ENCODE assay signal across 10 mouse cellular contexts in the genomic region with DNA sequence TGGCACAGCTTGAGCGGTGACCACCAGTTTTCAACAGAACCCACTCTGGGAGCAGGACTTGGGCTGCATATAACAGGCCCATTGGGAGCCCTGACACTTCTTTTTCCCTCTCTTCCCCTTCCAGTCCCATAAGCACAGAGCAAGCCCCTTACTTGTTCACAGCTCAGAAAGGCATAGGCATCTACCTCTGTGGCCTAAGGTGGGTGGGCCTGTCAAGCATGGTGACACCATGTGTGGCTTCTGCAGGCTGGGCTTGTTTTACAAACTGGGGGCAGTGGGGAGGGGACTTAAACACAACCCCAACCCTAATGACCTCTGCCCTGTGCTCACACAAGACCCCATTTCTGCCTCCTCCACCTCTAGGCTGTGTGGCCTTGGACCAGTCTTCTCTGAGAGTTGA. TPM values are rescaled to one million over a fixed set of nuclear protein-coding genes. Genes with fewer than 3 reads are reported as not detected.
DNase-seq lines count a peak whose midpoint lies in the region; ATAC-seq and TF ChIP-seq lines count a peak whose summit lies in the region.
"Had no signal": no experiment of that assay in that cellular context is flagged by ENCODE, and none has a peak within 500 bp of the region (broad histone marks: within the 10 kb centered on the region; RNA-seq: fewer than 3 reads in every experiment).

No protein-coding gene starts in this region.

- peaks cover 59% of the 10 kb centered on the region for H3K4me1 ChIP-seq in heart, embryonic 12.5 days (replicated peaks)
- peaks cover 3% of the 10 kb centered on the region; the same call in 1 of the 2 replicates for H3K4me1 ChIP-seq in kidney, postnatal 0 days (replicated peaks; ENCODE audit: insufficient read depth, low read length)
- peaks cover 8% of the 10 kb centered on the region; the same call in 1 of the 2 replicates for H3K4me1 ChIP-seq in kidney, embryonic 16.5 days (ENCODE audit: insufficient read depth, low read length)
- H3K4me1 ChIP-seq in bone marrow macrophage, adult 2 months (ENCODE audit: control insufficient read depth, insufficient read depth, low read length) = peaks cover 38% of the 10 kb centered on the region
- peaks cover 27% of the 10 kb centered on the region for H3K4me1 ChIP-seq in embryonic facial prominence, embryonic 10.5 days

- TF ChIP-seq CTCF in kidney, postnatal 0 days (IDR thresholded peaks at IDR 0.05; ENCODE audit: low read depth) = no peak
- no peak for TF ChIP-seq CTCF in bone marrow macrophage, adult 2 months (IDR thresholded peaks at IDR 0.05; ENCODE audit: low read depth, low read length)

- no peaks in the 10 kb centered on the region for H3K9me3 ChIP-seq in heart, embryonic 12.5 days (replicated peaks)
- no peaks in the 10 kb centered on the region for H3K9me3 ChIP-seq in kidney, postnatal 0 days (replicated peaks; ENCODE audit: low read length)
- H3K9me3 ChIP-seq in kidney, embryonic 16.5 days (ENCODE audit: low read length) = no peaks in the 10 kb centered on the region
- no peaks in the 10 kb centered on the region for H3K9me3 ChIP-seq in embryonic facial prominence, embryonic 10.5 days

- no peak overlapping the region for H3K9ac ChIP-seq in heart, embryonic 12.5 days
- H3K9ac ChIP-seq in kidney, postnatal 0 days (ENCODE audit: low read depth, low read length) = no peak overlapping the region
- no peak overlapping the region for H3K9ac ChIP-seq in kidney, embryonic 16.5 days (replicated peaks; ENCODE audit: low read length)

- 0 out of 2 replicates have a peak overlapping the region, but pooled peaks have one; percentile 63 for H3K27ac ChIP-seq in heart, embryonic 12.5 days (ENCODE audit: poor library complexity, severe bottlenecking)
- 0 out of 2 replicates have a peak overlapping the region, but pooled peaks have one; percentile 32 for H3K27ac ChIP-seq in kidney, postnatal 0 days
- no peak overlapping the region for H3K27ac ChIP-seq in kidney, embryonic 16.5 days (ENCODE audit: low read length)
- peak overlapping the region; percentile 24 for H3K27ac ChIP-seq in bone marrow macrophage, adult 2 months (ENCODE audit: insufficient read depth, low read depth, low read length)
- H3K27ac ChIP-seq in embryonic facial prominence, embryonic 10.5 days (replicated peaks) = peak overlapping the region; percentile 52; the same call in 1 of the 2 replicates

- H3K4me2 ChIP-seq in heart, embryonic 12.5 days = no peak overlapping the region
- H3K4me2 ChIP-seq in kidney, postnatal 0 days (ENCODE audit: low read length) = no peak overlapping the region
- no peak overlapping the region for H3K4me2 ChIP-seq in kidney, embryonic 16.5 days (replicated peaks; ENCODE audit: low read depth, low read length)

- TF ChIP-seq POLR2A in bone marrow macrophage, adult 2 months (IDR thresholded peaks at IDR 0.05; ENCODE audit: borderline replicate concordance, low read depth, low read length) = no peak

- ATAC-seq in heart, embryonic 12.5 days (ENCODE audit: insufficient number of reproducible peaks, low FRiP score) = 0 out of 2 replicates have a peak, but pooled peaks have one; percentile 4
- ATAC-seq in kidney, postnatal 0 days (replicated peaks; ENCODE audit: low FRiP score, low read depth) = no peak
- no peak for ATAC-seq in kidney, embryonic 16.5 days (ENCODE audit: low FRiP score, low TSS enrichment)
- ATAC-seq in activated CD4-positive, CD25-positive, alpha-beta regulatory T cell, adult 4 months = no peak
- ATAC-seq: Patski had no signal

- intact Hi-C loops in heart, postnatal 25 days (cut with DNase I) = no loop called here

- H3K4me3 ChIP-seq in heart, embryonic 12.5 days = no peak overlapping the region
- no peak overlapping the region for H3K4me3 ChIP-seq in kidney, postnatal 0 days (replicated peaks; ENCODE audit: low read depth, low read length)
- no peak overlapping the region for H3K4me3 ChIP-seq in kidney, embryonic 16.5 days (ENCODE audit: low read length)
- no peak overlapping the region for H3K4me3 ChIP-seq in bone marrow macrophage, adult 2 months (ENCODE audit: insufficient read depth, low read length)
- no peak overlapping the region for H3K4me3 ChIP-seq in embryonic facial prominence, embryonic 10.5 days

- DNase-seq in heart, postnatal 25 days (ENCODE audit: low spot score) = no peak
- no peak for DNase-seq in kidney, postnatal 0 days (ENCODE audit: low spot score)
- peak; percentile 12 for DNase-seq in embryonic facial prominence, embryonic 10.5 days (ENCODE audit: low spot score)
- DNase-seq: kidney, adult 18-20 months; layer of hippocampus, adult 9-11 months had no signal

- 92% methylated on average over 1 of the region's 1 CpGs for WGBS in heart, embryonic 12.5 days
- 83% methylated on average over 1 of the region's 1 CpGs for WGBS in kidney, postnatal 0 days
- WGBS in kidney, embryonic 16.5 days = 100% methylated on average over 1 of the region's 1 CpGs
- WGBS in embryonic facial prominence, embryonic 10.5 days = 85% methylated on average over 1 of the region's 1 CpGs

- peaks cover 73% of the 10 kb centered on the region for H3K36me3 ChIP-seq in heart, embryonic 12.5 days
- H3K36me3 ChIP-seq in kidney, postnatal 0 days (ENCODE audit: insufficient read depth, low read length) = peaks cover 30% of the 10 kb centered on the region
- H3K36me3 ChIP-seq in kidney, embryonic 16.5 days (ENCODE audit: insufficient read depth, low read length) = peaks cover 32% of the 10 kb centered on the region
- peaks cover 89% of the 10 kb centered on the region for H3K36me3 ChIP-seq in embryonic facial prominence, embryonic 10.5 days (replicated peaks)

- no peaks in the 10 kb centered on the region for H3K27me3 ChIP-seq in heart, embryonic 12.5 days (replicated peaks)
- H3K27me3 ChIP-seq in kidney, postnatal 0 days (ENCODE audit: insufficient read depth, low read length) = no peaks in the 10 kb centered on the region
- no peaks in the 10 kb centered on the region for H3K27me3 ChIP-seq in kidney, embryonic 16.5 days (ENCODE audit: insufficient read depth, low read length)
- H3K27me3 ChIP-seq in embryonic facial prominence, embryonic 10.5 days (replicated peaks; ENCODE audit: low read depth, poor library complexity, severe bottlenecking) = peaks cover 22% of the 10 kb centered on the region
- H3K27me3 ChIP-seq: Patski had no signal

RNA-seq across cellular contexts. Expression of gene Sh2b3, which starts 13.8 kb away (rescaled TPM):
- 22.6 and 24.9 TPM in 2 replicates for polyA plus RNA-seq in heart, embryonic 12.5 days (2016; fragmentation: Nextera tagmentation; extraction: Ambion mirVana)
- 10 to 100 TPM; 20.3 to 27.3 TPM for total RNA-seq in heart, postnatal 25 days (2021)
- polyA plus RNA-seq in kidney, postnatal 0 days (2015; fragmentation: Nextera tagmentation; extraction: Ambion mirVana) = 19.4 and 21.0 TPM in 2 replicates
- polyA plus RNA-seq in kidney, embryonic 16.5 days (2015; fragmentation: Nextera tagmentation; extraction: Ambion mirVana) = 17.4 and 17.8 TPM in 2 replicates
- 69.5 and 77.5 TPM in 2 replicates for polyA plus RNA-seq in bone marrow macrophage, adult 2 months (2012; ENCODE audit: insufficient read depth, insufficient read length, missing spikeins)
- 7.9 TPM in 2 replicates for polyA plus RNA-seq in embryonic facial prominence, embryonic 10.5 days (2016; fragmentation: Nextera tagmentation; extraction: Ambion mirVana)
- 10 to 100 TPM in 1 of 2 experiments, 1 to 10 TPM in 1; 9.8 to 11.6 TPM for polyA plus RNA-seq in activated CD4-positive, CD25-positive, alpha-beta regulatory T cell, adult 4 months (2017; shearing (Covaris generic))

RNA-seq across cellular contexts. Expression of gene Pheta1, which starts 25.1 kb away (rescaled TPM):
- polyA plus RNA-seq in heart, embryonic 12.5 days (2016; fragmentation: Nextera tagmentation; extraction: Ambion mirVana) = 17.1 and 17.8 TPM in 2 replicates
- total RNA-seq in heart, postnatal 25 days (2021) = 10 to 100 TPM; 12.2 to 13.2 TPM
- polyA plus RNA-seq in kidney, postnatal 0 days (2015; fragmentation: Nextera tagmentation; extraction: Ambion mirVana) = 25.7 and 26.7 TPM in 2 replicates
- 28.9 and 33.2 TPM in 2 replicates for polyA plus RNA-seq in kidney, embryonic 16.5 days (2015; fragmentation: Nextera tagmentation; extraction: Ambion mirVana)
- polyA plus RNA-seq in bone marrow macrophage, adult 2 months (2012; ENCODE audit: insufficient read depth, insufficient read length, missing spikeins) = 6.5 and 6.6 TPM in 2 replicates
- polyA plus RNA-seq in embryonic facial prominence, embryonic 10.5 days (2016; fragmentation: Nextera tagmentation; extraction: Ambion mirVana) = 56.5 and 60.0 TPM in 2 replicates
- polyA plus RNA-seq in activated CD4-positive, CD25-positive, alpha-beta regulatory T cell, adult 4 months (2017; shearing (Covaris generic)) = 1 to 10 TPM in 1 of 2 experiments, under 1 TPM in 1; 0.60 to 1.2 TPM
